Mouse (Mus musculus) kidney, adult 8-10 months (tissue): Measurements from ENCODE around the gene Asic3.
A peak's percentile ranks its signal among the peaks of the same experiment; 100 is the strongest.
"Not testable (repeated sequence)": the region's sequence is repeated elsewhere in the genome, so short reads cannot be mapped to it uniquely, and the experiment has no call there.

ENCODE experiments used
- DNase-seq, 2 experiments: peaks; one replicate each; pipeline ENCODE4 v3.0.0; 2022

Asic3 gene

DNA sequence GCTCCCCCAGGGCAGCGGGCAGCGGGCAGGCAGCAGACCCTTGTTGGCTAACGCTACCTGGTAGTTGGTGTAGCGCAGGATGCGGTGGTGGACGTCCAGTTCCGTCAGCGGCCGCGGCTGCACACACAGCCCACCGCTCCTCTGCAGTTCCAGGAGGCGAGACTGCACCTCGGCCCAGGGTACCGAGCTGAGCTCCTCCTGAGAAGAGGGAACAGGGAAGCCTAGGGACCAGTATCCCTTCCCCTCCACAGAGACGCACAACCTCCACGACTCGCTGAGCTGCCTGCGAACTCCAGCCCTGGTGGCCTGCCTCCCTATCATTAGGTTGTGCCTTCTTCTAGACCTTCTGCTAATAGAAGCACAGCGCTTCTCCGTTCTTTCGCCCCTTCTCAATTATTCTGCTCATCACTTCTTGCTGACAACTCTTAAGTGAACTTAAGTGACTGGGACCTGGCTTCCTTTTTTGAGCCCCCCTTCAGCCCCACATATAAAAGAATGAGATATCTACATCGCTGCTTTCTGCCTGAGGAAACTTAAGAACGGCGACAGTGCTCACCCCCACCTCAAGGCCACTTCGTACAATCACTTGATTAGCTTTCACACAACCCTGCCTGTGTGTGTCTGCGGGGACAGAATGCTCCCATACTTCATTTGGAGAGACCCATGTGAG, 24.8 kb upstream of the Asic3 start:
- no peak for DNase-seq

DNA sequence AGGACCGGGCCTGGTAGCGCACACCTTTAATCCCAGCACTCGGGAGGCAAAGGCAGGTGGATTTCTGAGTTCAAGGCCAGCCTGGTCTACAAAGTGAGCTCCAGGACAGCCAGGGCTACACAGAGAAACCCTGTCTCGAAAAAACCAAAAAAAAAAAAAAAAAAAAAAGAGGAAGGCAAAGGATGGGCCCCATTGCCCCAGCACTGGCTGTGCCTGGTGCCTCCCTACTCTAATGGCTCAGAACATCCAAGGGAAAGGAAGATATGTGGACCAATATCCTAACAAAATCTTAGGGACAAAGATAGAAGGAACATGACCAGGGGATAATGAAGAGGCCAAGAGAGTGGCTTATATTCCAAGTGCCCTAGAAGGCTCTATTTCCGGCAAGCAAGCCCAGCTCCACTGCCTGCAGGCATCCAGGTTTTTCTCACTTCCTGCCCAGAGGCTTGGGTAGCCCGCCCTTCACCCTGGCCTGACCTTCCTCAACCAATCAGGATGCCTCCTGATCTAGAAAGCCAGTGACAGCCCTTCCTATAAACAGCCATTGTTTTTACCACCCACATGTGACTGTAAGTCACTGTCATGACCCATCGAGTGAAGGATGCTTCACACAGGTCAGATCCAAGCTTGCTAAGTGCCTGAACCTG, 24.1 kb upstream of the Asic3 start:
- DNase-seq, result no peak

DNA sequence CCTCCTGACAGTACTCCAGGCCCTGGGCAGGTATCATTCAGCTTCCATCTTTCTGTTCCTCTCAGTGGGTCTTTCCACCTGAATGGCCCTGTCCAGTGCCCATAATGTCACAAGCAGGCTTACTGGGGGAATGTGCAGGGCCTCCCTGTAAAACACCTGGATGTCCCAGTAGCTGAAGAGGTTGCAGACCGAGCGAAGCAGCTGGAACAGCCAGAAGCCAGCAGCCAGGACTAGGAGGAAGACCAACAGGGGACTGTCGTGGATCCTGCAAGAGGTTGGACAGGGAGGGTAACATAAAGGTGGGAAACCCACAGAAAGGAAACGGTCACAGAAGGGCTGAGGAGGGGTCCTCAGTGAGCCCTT, 23.6 kb upstream of the Asic3 start:
- DNase-seq, result no peak

DNA sequence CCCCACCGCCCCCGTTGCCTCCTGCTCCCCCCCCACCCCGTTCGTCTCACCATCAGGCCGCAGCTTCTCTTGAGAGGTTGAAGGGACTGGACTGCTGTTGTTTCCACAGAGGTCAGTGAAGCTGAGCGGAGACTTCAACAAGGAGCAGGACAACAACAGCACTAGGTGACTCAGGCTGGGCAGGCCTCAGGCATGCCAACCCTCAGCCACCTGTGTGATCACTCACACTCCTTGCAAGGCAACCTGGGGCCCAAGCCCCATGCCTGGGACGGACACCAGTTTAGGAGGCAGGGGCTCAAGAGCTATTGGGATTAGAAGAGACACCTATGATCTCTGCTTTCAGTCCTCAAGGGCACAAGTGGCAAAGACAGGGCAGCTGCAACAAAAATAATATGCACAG, 21.3 kb upstream of the Asic3 start, which contains the start of gene Atg9b:
Gene Atg9b, minus strand, starts transcription at position 280 of the 400 bp plus-strand sequence.
- DNase-seq, result no peak

DNA sequence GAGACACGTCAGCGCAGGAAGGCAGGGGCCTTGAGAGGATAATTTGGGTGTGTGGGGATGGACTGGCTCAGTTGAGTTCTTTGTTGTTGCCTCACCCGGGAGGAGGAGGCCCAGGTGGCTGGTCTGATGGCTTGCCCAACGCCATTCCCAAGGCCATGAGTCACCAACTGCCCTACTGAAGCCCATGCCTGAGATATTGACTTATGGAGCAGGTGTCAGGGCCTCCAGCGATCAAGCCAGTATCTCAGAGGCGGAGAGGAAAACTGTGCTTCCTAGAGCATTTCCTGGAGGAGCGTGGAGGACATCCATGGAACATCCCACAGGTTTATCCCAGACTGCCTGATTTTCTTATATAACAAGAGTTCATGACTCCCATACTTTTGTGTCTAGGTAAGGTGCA, 20.5 kb upstream of the Asic3 start:
- no peak for DNase-seq

DNA sequence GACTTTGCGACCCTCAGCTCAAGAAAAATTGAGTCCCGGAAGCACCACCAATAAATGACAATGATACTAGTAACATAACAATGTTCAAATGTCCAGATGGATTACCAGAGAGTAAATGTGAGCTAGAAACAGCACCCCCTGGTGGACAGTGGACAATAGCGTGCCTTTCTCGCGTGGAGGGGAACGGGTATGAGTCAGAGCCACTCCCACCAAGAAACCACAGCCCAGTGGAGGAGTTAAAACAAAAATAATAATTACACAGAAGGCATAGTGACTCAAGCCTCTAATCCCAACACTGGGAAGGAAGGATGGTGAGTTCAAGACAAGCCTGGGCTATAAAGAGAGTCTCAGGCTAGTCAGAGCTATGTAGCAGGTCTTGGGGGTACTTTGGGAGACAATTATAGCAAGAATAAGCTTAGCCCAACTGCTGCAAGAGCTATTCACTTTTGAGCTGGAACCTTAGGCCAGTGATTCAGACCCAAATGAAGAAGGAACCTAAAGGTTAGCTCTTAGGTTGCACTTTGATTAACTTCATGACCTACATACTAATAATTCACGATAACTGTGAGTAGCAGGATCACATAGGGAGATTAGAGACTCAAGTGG, 19.7 kb upstream of the Asic3 start, which contains the start of gene Abcb8:
Gene Abcb8, plus strand, starts transcription at position 272 of the 606 bp plus-strand sequence.
- DNase-seq, result peak; percentile 69 to 85

DNA sequence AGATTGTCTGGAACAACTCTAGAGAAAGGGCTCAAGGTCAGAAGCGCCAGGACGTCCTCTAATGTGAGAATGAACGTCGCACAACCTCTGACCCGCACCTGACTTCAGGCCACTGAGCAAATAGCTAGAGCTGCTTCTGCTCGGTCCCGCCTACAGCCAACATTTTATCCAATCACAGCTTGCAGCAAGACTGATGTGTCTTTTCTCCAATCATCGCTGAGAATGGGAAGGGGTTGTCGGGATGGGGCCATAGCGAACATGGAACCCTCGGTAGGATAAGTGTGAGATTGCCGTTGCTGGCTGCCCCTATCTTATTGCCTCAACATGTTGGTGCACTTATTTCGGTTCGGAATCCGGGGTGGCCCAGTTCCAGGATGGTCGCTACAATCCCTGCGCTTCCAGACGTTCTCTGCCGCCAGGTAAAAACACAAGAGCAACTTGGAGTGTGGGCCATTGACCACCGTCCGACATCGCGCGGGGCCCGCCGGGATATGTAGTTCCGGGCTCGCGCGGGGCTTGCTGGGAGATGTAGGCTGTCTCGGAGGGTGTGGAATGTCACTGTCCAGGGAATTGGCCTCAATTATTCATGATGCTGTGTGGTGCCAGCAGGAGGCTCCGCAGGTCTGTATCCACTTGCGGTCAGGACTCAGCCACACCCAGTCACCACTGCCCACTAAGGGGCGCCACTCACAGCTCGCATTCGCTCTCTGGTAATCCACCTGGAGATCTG, 18.9 kb upstream of the Asic3 start:
- peak; percentile 96 to 98 for DNase-seq

DNA sequence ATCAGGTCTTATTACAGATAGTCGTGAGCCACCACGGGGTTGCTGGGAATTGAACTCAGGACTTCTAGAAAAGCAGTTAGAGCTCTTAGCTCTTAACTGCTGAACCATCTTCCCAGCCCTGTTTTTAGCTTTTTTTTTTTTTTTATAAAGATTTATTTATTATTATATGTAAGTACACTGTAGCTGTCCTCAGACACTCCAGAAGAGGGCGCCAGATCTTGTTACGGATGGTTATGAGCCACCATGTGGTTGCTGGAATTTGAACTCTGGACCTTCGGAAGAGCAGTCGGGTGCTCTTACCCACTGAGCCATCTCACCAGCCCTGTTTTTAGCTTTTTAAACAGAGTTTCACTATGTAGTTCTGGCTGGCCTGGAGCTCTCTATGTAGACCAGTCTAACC, 16.9 kb upstream of the Asic3 start:
- DNase-seq, result not testable (repeated sequence)

DNA sequence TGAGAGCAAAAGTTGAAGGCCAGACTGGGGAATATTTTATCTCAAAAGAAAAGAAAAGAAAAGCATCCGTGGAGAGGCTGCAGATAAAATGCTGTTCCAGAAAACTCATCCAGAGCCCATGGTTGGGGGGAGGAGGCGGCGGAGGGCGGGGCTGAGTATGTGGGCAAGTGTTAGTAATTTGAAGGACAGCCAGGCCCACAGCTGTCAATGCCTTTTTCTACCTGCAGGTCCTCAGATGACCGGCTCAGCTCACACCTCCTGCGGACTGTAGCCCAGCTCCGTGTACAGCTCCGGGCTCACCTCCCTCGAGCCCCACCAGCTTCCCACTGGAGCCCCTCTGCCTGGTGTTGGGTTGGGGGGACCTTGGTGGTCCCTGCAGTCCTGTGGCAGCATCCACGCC, 13.5 kb upstream of the Asic3 start:
- no peak for DNase-seq

DNA sequence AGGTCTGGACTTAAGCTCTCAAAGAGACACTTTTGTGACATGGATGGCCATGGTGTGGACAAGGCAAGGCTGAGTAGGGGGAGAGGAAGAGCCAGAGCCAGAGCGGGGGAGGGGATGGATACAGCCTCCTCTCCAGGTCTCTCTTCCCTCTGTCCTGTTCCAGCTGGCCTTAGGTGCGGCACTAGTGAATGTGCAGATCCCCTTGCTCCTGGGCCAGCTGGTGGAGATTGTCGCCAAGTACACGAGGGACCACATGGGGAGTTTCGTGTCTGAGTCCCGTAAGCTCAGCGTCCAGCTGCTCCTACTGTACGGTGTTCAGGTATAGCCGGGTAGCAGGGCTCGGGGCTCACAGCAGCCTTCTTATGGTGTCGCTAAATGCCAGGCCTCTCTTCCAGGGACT, 12.8 kb upstream of the Asic3 start:
- DNase-seq, result no peak

DNA sequence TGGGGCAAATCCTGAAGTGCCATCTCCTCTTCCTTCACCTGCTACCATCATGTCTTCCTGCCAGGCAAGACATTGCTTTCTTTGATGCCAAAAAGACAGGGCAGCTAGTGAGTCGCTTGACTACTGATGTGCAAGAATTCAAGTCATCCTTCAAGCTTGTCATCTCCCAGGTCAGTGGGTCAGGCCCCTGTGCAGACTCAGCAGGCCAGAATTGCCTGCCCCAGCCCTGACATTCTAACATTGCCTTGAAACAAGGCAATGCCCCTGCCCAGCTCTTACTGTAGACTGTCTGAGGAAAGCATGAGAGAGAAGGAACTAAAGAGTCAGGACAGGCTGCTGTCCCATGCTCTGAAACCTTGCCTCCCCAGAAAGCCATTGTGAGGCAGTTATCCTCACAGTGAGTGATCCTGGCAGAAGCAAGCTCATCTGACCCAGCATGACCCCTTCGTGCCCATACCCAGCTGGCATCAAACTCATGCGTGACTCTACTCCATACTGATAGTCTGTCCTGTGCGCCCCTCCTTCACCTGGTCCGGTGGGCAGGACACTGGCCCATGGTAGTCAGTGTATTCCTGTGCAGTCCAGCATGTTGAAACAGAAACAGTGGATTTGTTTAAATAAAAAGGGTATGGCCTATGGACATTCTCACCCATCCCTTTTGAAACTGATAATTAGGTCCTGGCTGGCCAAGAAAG, 12.1 kb upstream of the Asic3 start:
- no peak for DNase-seq

DNA sequence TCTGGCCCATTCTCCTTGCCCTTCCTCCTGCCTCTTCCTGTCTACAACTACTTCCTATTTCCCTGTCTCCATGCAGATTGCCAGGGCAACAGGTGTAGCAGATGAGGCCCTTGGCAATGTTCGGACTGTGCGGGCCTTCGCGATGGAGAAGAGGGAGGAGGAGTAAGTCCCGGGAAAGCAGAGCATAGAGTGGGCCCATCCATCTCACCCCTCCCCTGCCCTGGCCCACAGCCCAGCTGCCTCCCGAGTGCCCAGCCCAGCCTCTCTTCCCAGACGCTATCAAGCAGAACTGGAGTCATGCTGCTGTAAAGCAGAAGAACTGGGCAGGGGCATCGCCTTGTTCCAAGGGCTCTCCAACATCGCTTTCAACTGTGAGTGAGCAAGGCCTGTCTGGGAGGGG, 11.2 kb upstream of the Asic3 start:
- no peak for DNase-seq

DNA sequence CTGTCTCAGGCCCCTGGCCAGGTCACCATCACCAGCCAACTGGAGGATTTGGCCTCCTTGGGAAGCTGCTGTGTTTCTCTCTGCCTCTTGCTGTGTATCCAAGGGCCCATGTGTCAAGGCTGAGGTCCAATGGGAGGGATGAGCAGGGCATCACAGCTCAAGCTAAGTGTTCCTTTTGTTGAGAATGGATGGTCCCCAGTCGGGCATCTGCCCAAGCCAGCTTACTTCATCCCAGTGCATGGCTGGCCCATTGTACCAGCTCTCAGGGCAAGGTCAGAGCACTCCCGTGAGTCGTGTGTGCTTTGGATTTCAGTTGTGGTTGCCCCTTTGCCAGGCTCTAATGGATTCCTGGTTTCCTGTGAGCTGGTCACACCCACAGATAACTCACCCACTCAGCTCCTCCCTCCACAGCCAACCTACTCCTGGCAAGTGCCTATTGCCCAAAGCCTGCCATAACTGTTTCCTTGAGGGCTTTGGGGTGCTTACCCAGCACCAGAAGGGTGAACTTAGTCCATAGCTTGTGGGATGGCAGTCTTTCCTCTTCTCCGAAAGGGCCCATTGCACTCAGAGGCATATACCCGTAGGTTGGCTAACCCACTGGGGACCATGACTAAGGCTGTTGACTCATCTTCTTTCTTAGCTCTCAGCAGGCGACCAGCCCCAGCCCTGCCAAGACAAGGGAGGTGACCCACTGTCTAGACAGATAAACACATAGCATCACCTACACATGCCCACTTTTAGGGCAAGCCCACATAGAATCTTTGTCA, 8.4 kb upstream of the Asic3 start:
- DNase-seq, result no peak

DNA sequence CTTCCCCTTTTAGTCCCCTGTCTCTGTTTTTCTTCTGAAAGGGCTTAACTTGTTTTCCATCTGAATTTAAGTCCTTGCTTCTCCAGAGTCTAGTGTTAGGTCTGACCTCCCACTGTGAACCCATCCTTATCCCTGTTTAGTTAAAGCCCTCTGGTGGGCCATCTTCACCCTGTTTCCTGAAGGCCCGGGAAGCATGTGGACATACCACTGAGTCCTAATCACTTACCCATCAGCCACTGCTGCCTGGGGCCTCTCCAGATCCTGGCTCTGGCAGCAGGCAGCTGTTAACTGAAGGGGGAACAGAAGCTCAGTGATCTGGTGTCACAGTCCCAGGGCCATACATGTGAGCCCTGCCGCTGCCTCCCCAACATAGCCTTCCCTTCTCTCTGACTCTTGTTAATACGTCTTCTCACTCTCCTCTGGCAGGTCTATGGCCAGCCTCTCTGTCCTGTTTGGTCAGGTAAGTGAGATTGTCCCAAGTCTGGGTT, 7.8 kb upstream of the Asic3 start:
- no peak for DNase-seq

DNA sequence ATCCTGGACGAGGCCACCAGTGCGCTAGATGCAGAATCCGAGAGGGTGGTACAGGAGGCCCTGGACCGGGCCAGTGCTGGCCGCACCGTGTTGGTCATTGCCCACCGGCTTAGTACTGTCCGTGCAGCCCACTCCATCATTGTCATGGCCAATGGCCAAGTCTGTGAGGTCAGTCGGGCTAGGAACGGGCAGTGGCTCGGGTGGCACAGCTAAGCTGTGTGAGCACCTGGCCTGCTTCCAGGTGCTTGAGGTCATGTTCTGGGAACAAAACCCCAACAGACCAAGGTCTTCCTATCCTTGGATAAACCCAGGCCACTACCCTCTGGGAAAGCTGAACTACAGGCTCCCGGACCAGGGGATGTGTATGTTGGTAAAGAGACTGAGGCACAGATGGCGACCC, 4.5 kb upstream of the Asic3 start:
- peak in 1 of 2 experiments; percentile 27 for DNase-seq

DNA sequence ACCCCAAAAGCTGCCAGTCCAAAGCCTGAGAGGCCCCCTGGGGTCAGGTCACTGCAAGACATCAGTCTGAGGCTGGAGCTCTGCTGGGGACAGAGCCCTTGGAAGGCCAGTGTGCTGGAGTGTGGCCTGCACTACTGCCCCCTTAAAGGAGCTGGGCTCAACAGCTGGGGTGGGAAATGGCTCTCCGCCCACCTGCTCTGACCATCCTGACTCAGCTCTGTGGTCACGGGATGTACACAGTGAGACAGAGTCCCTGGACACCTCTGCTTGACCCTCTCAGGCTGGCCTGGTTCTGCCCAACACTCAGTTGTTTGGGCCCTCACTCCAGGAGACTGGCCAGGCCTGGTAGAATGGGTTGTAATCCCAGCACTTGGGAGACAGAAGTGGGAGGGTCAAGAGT, 3.7 kb upstream of the Asic3 start:
- DNase-seq, result no peak

DNA sequence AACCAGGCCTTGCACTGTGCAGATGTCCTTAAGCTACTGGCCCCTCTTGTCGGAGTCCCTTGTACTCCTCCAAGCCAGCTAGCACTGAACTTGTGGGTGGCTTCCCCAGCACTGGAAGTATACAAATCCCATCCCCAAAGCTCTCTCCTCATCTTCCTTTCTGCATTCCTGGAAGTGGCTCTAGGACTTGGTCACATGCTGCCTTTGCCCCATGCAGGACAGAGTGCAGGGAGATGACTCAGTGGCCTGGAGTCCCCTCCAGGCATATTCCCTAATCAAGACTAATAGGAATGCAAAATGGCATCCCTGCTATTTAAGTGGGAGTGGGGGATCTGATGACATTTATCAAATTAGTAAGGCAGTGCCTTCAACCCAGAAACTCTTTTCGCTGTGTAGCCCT, 1.1 kb upstream of the Asic3 start:
- no peak for DNase-seq

DNA sequence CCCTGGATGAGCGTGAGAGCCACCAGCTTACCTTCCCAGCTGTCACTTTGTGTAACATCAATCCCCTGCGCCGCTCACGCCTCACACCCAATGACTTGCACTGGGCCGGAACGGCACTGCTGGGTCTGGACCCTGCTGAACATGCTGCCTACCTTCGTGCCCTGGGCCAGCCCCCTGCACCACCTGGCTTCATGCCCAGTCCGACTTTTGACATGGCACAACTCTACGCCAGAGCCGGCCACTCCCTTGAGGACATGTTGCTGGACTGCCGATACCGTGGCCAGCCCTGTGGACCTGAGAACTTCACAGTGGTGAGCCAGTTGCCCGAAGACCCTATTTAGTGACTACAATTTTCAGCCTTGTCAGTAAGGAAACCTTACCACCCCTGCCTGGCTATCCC, 746 bp downstream of the Asic3 start:
- DNase-seq, result no peak

DNA sequence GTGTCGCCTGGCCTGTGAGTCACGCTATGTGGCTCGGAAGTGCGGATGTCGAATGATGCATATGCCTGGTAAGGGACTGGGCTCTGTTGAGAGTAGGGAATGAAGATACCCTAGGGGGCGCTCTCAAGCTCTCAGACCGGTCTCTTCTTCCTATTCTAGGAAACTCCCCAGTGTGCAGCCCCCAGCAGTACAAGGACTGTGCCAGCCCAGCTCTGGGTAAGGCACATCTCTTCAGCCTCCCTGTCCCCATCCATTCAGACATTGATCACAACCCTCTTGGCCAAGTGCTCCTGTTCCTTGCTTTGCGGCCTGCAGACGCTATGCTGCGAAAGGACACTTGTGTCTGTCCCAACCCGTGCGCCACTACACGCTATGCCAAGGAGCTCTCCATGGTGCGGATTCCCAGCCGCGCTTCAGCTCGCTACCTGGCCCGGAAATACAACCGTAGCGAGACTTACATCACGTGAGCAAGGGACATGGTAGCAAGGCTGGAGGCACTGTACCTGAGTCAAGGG, 3.1 kb downstream of the Asic3 start:
- DNase-seq, result peak; percentile 54 to 62

DNA sequence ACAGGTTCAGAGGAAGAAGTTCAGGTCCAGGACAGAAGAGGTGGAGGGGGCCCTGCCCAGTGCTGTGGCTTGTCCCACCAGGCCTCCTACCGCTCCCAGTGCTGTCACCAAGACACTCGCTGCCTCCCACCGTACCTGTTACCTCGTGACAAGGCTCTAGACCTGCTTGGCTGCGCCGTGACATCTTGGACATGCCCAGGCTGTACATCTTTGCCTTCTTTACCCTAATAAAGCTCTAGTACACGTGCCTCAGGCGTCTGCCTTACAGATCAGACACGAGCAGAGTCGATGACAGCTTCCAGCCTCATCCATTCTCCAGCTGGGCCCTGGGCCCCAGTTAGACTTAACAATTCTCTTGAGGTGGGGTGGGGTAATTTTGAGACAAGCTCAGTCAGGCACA, 4.4 kb downstream of the Asic3 start:
- DNase-seq, result no peak

DNA sequence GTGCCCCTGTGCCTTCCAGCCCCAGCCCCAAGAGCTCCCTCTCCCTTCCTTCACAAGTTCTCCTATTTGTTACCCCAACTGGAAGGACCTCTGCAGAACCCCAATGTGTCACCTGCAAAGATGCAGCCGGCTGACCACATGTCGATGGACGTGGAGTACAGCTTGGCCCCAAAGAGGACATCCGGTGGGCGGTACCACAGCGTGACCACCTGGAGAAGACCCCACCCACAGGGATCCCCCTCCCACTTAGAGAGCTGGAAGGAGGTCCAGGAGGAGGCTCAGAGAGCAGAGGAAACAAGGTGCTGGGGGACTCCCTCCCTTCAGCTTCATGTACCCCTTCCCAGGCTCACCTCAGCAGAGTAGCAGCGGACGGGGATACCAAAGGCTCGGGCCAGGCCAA, 7.2 kb downstream of the Asic3 start:
- no peak for DNase-seq
